Mouse (Mus musculus) forebrain, embryonic 11.5 days (tissue): ENCODE measurements around the gene Gm9837. TPM values are rescaled to one million over a fixed set of nuclear protein-coding genes. Genes with fewer than 3 reads are reported as not detected.
A peak's percentile ranks its signal among the peaks of the same experiment; 100 is the strongest.

Source experiments
- ATAC-seq: fragments of 200-750 bp; cut with Nextera tagmentation; replicated peaks from 2 replicates; pipeline ENCODE4 v1.8.0; 2017; ENCODE audit warnings: moderate TSS enrichment; ENCODE audit not compliant: low FRiP score
- DNase-seq: peaks from one replicate; pipeline ENCODE4 v3.0.0-alpha.2; 2017; ENCODE audit warnings: low spot score
- H3K27ac ChIP-seq: fragments of 300-500 bp; sonication (generic); 2 replicates; pipeline ENCODE4 v1.5.1; 2014; ENCODE audit warnings: low read depth, low read length
- H3K27me3 ChIP-seq: fragments of 300-500 bp; sonication (generic); 2 replicates; pipeline ENCODE4 v1.6.1; 2014; ENCODE audit warnings: mild to moderate bottlenecking, low read length, mixed read lengths; ENCODE audit not compliant: control insufficient read depth, insufficient read depth
- H3K36me3 ChIP-seq: fragments of 300-500 bp; sonication (generic); 2 replicates; pipeline ENCODE4 v1.6.1; 2014; ENCODE audit warnings: mild to moderate bottlenecking, low read length, moderate library complexity, mixed read lengths; ENCODE audit not compliant: control insufficient read depth, insufficient read depth
- H3K4me1 ChIP-seq: fragments of 300-500 bp; sonication (generic); replicated peaks from 2 replicates; pipeline ENCODE4 v1.6.1; 2014; ENCODE audit warnings: low read length, mixed read lengths; ENCODE audit not compliant: control insufficient read depth, insufficient read depth
- H3K4me2 ChIP-seq: fragments of 300-500 bp; sonication (generic); 2 replicates; pipeline ENCODE4 v1.6.1; 2014; ENCODE audit warnings: low read depth, mild to moderate bottlenecking, low read length, moderate library complexity, mixed read lengths; ENCODE audit not compliant: severe bottlenecking
- H3K4me3 ChIP-seq: fragments of 300-500 bp; sonication (generic); 2 replicates; pipeline ENCODE4 v1.5.1; 2014; ENCODE audit warnings: low read depth, low read length
- H3K9ac ChIP-seq: fragments of 300-500 bp; sonication (generic); 2 replicates; pipeline ENCODE4 v1.6.1; 2014; ENCODE audit warnings: low read length
- H3K9me3 ChIP-seq: fragments of 300-500 bp; sonication (generic); 2 replicates; pipeline ENCODE4 v1.6.1; 2016; ENCODE audit warnings: low read length, mixed read lengths; ENCODE audit not compliant: control insufficient read depth
- WGBS: fragments of 180-500 bp; shearing (Covaris S2); extraction: QIAGEN DNeasy Blood & Tissue Kit; methylation state at CpG from one replicate; pipeline ENCODE4 v1.1.7; 2014; 5-methylcytosine and 5-hydroxymethylcytosine counted together
- polyA plus RNA-seq: library from polyadenylated mRNA; unstranded; fragments of >200 nt; fragmentation: Nextera tagmentation; extraction: Ambion mirVana; gene quantifications from 2 replicates; pipeline ENCODE4 v1.2.1, GENCODE M21; 2014

Gene Gm9837
- polyA plus RNA-seq = not detected in 2 replicates

GRCm38 (mm10) chr11:53469968-53470695 lies at the start of gene Gm9837:
TSS of gene Gm9837 (minus strand) at chr11:53470479.
- Histone ChIP-seq H3K4me2 (peak within 1 kb of the TSS; percentile 50), H3K36me3 (no peaks in the 10 kb centered on the region), H3K4me3 (peak within 1 kb of the TSS; percentile 20; the same call in 1 of the 2 replicates), H3K9ac (peak within 1 kb of the TSS; percentile 4; the same call in 1 of the 2 replicates), H3K27ac (no peak within 1 kb of the TSS), H3K27me3 (peaks cover 16% of the 10 kb centered on the region), H3K4me1 (peaks cover 6% of the 10 kb centered on the region), H3K9me3 (no peaks in the 10 kb centered on the region)
- ATAC-seq (peak; percentile 80), DNase-seq (peak; percentile 95)
- 3% methylated on average over 29 of the region's 29 CpGs for WGBS

GRCm38 (mm10) chr11:53519207-53520121 lies 49.2 kb upstream of the Gm9837 start, which contains the start of gene Sept8:
TSS of gene Sept8 (plus strand) at chr11:53519257.
- DNase-seq (peak; percentile 83), ATAC-seq (peak; percentile 88)
- WGBS = 4% methylated on average over 74 of the region's 79 CpGs
- Histone ChIP-seq H3K9ac (peak within 1 kb of the TSS; percentile 82), H3K27ac (0 out of 2 replicates have a peak within 1 kb of the TSS, but pooled peaks have one; percentile 64), H3K9me3 (no peaks in the 10 kb centered on the region), H3K36me3 (no peaks in the 10 kb centered on the region), H3K4me1 (0 out of 2 replicates have a peak, but pooled peaks cover 10% of the 10 kb centered on the region), H3K4me2 (peak within 1 kb of the TSS; percentile 87), H3K4me3 (peak within 1 kb of the TSS; percentile 82), H3K27me3 (no peaks in the 10 kb centered on the region)

GRCm38 (mm10) chr11:53518759-53519158 lies 48.5 kb upstream of the Gm9837 start:
- Histone ChIP-seq H3K4me3 (no peak overlapping the region), H3K9ac (no peak overlapping the region), H3K36me3 (no peaks in the 10 kb centered on the region), H3K9me3 (no peaks in the 10 kb centered on the region), H3K4me2 (no peak overlapping the region), H3K27ac (no peak overlapping the region), H3K27me3 (no peaks in the 10 kb centered on the region), H3K4me1 (0 out of 2 replicates have a peak, but pooled peaks cover 10% of the 10 kb centered on the region)
- DNase-seq (no peak), ATAC-seq (no peak)
- WGBS = 57% methylated on average over 5 of the region's 5 CpGs

GRCm38 (mm10) chr11:53516775-53517627 lies 46.7 kb upstream of the Gm9837 start:
- Histone ChIP-seq H3K9ac (no peak overlapping the region), H3K4me1 (0 out of 2 replicates have a peak, but pooled peaks cover 10% of the 10 kb centered on the region), H3K9me3 (no peaks in the 10 kb centered on the region), H3K36me3 (no peaks in the 10 kb centered on the region), H3K4me3 (no peak overlapping the region), H3K27ac (no peak overlapping the region), H3K27me3 (no peaks in the 10 kb centered on the region), H3K4me2 (no peak overlapping the region)
- WGBS = 74% methylated on average over 8 of the region's 8 CpGs
- DNase-seq = no peak
- no peak for ATAC-seq

GRCm38 (mm10) chr11:53510351-53510750 lies 40.1 kb upstream of the Gm9837 start:
- ATAC-seq = no peak

GRCm38 (mm10) chr11:53508591-53508990 lies 38.3 kb upstream of the Gm9837 start:
- no peaks in the 10 kb centered on the region for H3K27me3 ChIP-seq
- H3K9me3 ChIP-seq = no peaks in the 10 kb centered on the region
- ATAC-seq (no peak), DNase-seq (no peak)
- no peak overlapping the region for H3K4me3 ChIP-seq
- H3K9ac ChIP-seq = no peak overlapping the region
- H3K4me2 ChIP-seq = no peak overlapping the region
- no peaks in the 10 kb centered on the region for H3K36me3 ChIP-seq
- WGBS = 63% methylated on average over 3 of the region's 3 CpGs
- no peaks in the 10 kb centered on the region for H3K4me1 ChIP-seq
- no peak overlapping the region for H3K27ac ChIP-seq

More at GRCm38 (mm10) chr11:53510351-53510750, 40.1 kb upstream of the Gm9837 start:
- H3K36me3 ChIP-seq = no peaks in the 10 kb centered on the region
- H3K27ac ChIP-seq = no peak overlapping the region
- no peak overlapping the region for H3K4me3 ChIP-seq
- no peaks in the 10 kb centered on the region for H3K9me3 ChIP-seq
- DNase-seq = no peak
- H3K4me1 ChIP-seq = no peaks in the 10 kb centered on the region
- WGBS = 82% methylated on average over 5 of the region's 5 CpGs
- H3K9ac ChIP-seq = no peak overlapping the region
- H3K4me2 ChIP-seq = no peak overlapping the region
- H3K27me3 ChIP-seq = no peaks in the 10 kb centered on the region

GRCm38 (mm10) chr11:53508152-53508551 lies 37.9 kb upstream of the Gm9837 start:
- H3K4me1 ChIP-seq = no peaks in the 10 kb centered on the region
- 82% methylated on average over 7 of the region's 7 CpGs for WGBS
- no peak for ATAC-seq
- no peak for DNase-seq
- H3K36me3 ChIP-seq = no peaks in the 10 kb centered on the region
- H3K9ac ChIP-seq = no peak overlapping the region
- no peak overlapping the region for H3K27ac ChIP-seq
- H3K4me3 ChIP-seq = no peak overlapping the region
- no peaks in the 10 kb centered on the region for H3K27me3 ChIP-seq
- H3K4me2 ChIP-seq = no peak overlapping the region
- no peaks in the 10 kb centered on the region for H3K9me3 ChIP-seq
